Mouse (Mus musculus) hindbrain, embryonic 15.5 days (tissue): ENCODE results near the gene Chd4. TPM values are rescaled to one million over a fixed set of nuclear protein-coding genes. Genes with fewer than 3 reads are reported as not detected.

Experiments used
- ATAC-seq: fragments of 200-750 bp; cut with Nextera tagmentation; 2 replicates; pipeline ENCODE4 v1.8.0; 2017; ENCODE audit warnings: low read depth, moderate number of reproducible peaks, moderate TSS enrichment; ENCODE audit not compliant: low FRiP score
- H3K27ac ChIP-seq: fragments of 300-500 bp; sonication (generic); replicated peaks from 2 replicates; pipeline ENCODE4 v1.5.1; 2015; ENCODE audit warnings: mild to moderate bottlenecking, inconsistent platforms
- H3K27me3 ChIP-seq: fragments of 300-500 bp; sonication (generic); 2 replicates; pipeline ENCODE4 v1.6.1; 2015; ENCODE audit warnings: control low read depth, inconsistent platforms
- H3K36me3 ChIP-seq: fragments of 300-500 bp; sonication (generic); 2 replicates; pipeline ENCODE4 v1.6.1; 2015; ENCODE audit warnings: control low read depth, inconsistent platforms
- H3K4me1 ChIP-seq: fragments of 300-500 bp; sonication (generic); replicated peaks from 2 replicates; pipeline ENCODE4 v1.6.1; 2015; ENCODE audit warnings: control low read depth, inconsistent platforms
- H3K4me2 ChIP-seq: fragments of 300-500 bp; sonication (generic); 2 replicates; pipeline ENCODE4 v1.6.1; 2015; ENCODE audit warnings: moderate library complexity, mild to moderate bottlenecking, inconsistent platforms
- H3K4me3 ChIP-seq: fragments of 300-500 bp; sonication (generic); 2 replicates; pipeline ENCODE4 v1.5.1; 2015; ENCODE audit warnings: mild to moderate bottlenecking, inconsistent platforms
- H3K9ac ChIP-seq: fragments of 300-500 bp; sonication (generic); 2 replicates; pipeline ENCODE4 v1.6.1; 2015; ENCODE audit warnings: inconsistent platforms
- H3K9me3 ChIP-seq: fragments of 300-500 bp; sonication (generic); 2 replicates; pipeline ENCODE4 v1.6.1; 2016; ENCODE audit warnings: control low read depth, inconsistent platforms
- WGBS: fragments of 180-500 bp; shearing (Covaris S2); methylation state at CpG from one replicate; pipeline ENCODE4 v1.1.7; 2015; 5-methylcytosine and 5-hydroxymethylcytosine counted together
- polyA plus RNA-seq: library from polyadenylated mRNA; unstranded; fragments of >200 nt; fragmentation: Nextera tagmentation; extraction: Ambion mirVana; gene quantifications from 2 replicates; pipeline ENCODE4 v1.2.1, GENCODE M21; 2015

The Chd4 gene
- polyA plus RNA-seq, 1 experiment from 2014 or later = 90.3 TPM

DNA sequence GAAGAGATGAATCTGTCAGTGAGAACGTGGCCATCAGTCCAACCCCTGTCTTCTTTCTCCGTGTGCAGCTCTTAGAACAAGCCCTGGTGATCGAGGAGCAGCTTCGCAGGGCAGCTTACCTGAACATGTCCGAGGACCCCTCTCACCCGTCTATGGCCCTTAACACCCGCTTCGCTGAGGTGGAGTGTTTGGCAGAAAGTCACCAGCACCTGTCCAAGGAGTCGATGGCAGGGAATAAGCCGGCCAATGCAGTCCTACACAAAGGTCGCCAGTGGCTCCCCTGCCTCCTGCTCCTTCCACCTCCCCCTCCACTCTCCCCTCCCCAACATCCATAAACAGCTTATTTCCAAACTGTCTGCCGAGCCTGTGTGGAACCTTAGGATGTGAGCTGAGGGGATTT, 32.9 kb downstream of the Chd4 start:
- H3K36me3 ChIP-seq = peaks cover 70% of the 10 kb centered on the region

DNA sequence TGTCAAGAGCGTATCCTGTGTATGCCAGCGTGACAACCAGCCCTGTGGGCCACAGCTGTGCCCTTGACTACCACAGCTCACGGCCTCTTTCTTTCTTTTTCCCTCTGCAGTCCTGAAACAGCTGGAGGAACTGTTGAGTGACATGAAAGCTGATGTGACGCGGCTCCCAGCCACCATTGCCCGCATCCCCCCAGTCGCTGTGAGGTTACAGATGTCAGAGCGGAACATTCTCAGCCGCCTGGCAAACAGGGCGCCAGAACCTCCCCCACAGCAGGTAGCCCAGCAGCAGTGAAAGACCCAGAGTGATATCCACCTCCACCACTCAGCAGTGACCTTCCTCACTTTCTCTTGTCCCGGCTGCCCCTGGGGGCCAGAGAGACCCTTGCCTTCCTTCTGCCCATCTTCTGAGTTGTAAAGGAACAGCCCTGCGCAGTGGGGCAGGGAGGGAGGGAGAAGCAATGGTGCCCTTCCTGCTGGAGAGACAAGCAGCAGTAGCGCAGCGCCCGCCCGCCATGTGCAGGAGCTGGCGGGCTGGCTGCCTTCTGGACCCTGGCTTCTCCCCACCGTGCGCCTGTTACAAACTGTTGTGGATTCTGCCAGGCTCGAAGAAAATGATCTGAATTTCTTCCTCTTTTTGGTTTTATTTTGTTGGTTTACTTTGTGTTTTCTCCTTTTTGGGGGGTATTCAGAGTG, 34.1 kb downstream of the Chd4 start:
- Histone ChIP-seq H3K4me2 (no peak overlapping the region), H3K4me1 (peaks cover 20% of the 10 kb centered on the region), H3K4me3 (no peak overlapping the region), H3K36me3 (peaks cover 70% of the 10 kb centered on the region), H3K9me3 (no peaks in the 10 kb centered on the region), H3K27ac (no peak overlapping the region), H3K27me3 (no peaks in the 10 kb centered on the region), H3K9ac (no peak overlapping the region)
- no peak for ATAC-seq
- 84% methylated on average over 20 of the region's 20 CpGs for WGBS

More for the DNA sequence above, 32.9 kb downstream of the Chd4 start:
- H3K4me1 ChIP-seq = peaks cover 20% of the 10 kb centered on the region
- no peak overlapping the region for H3K4me3 ChIP-seq
- no peak overlapping the region for H3K9ac ChIP-seq
- no peak overlapping the region for H3K4me2 ChIP-seq
- no peaks in the 10 kb centered on the region for H3K9me3 ChIP-seq
- 94% methylated on average over 12 of the region's 12 CpGs for WGBS
- H3K27me3 ChIP-seq = no peaks in the 10 kb centered on the region
- no peak for ATAC-seq
- no peak overlapping the region for H3K27ac ChIP-seq

DNA sequence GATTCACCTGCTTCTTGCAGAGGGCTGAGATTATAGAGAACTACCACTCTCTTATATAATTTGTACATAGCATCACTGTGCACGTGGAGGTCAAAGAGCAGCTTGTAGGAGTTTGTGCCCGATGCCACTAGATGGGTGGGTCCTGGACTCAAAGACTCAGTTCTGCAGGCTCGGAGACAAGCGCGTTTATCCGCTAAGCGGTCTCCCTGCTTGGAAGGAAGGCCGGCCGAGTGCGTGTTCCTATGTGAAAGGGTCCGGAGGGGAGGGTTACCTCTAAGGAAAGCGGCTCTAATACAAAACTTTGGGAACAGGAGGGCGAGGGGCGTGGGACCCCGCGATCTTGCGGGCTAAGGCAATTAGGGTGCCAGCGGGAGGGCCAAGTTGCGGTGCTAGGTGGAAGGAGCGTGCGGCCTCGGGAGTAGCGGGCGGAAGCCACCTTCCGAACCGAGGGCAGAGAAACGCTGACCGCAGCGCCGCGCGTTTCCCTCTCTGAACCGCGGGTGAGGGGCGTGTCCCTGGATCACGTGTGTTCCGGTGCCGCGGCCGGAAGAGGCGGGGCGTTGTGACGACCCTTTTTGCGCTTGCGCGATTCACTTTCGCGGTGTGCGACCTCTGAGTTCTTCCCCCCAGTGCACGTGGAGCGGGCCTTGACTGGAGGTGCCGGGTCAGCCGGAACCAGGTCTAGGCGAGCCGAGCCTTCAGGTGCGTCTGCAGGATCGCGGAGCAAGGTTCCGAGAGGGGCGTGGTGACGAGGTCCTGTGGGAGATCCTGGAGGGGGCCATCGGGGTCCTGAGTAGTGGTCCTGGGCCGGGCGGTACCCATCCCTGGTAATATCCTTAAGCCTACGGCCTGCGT, 35.7 kb downstream of the Chd4 start, which contains the start of gene Nop2:
TSS of gene Nop2 (plus strand) at position 608 of the 855 bp plus-strand sequence.
- ATAC-seq = peak; percentile 96

DNA sequence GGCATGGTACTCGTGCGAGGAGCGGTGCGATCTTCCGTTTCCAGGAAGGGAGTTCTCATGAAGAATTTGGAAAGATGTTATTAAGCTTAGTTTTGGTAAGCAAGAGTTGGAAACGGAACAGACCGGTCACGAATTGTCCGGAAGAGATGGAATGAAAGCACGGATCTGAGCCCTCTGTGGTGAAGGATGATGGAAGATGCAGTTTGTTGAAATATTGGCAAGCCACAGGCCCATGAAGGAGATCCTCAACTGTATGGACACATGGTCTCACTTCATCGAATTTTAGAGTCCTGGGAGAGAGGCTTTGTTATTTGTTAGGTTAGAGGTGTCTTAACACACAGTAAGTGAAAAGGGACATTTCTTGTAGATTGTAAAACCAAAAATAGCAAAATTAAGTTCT, 36.7 kb downstream of the Chd4 start:
- Histone ChIP-seq H3K9me3 (no peaks in the 10 kb centered on the region), H3K4me2 (peak overlapping the region; percentile 88), H3K36me3 (peaks cover 66% of the 10 kb centered on the region), H3K27ac (no peak overlapping the region), H3K4me1 (peaks cover 20% of the 10 kb centered on the region), H3K27me3 (no peaks in the 10 kb centered on the region), H3K4me3 (peak overlapping the region; percentile 66), H3K9ac (peak overlapping the region; percentile 68)
- 12% methylated on average over 11 of the region's 11 CpGs for WGBS
- ATAC-seq = no peak

More for the DNA sequence above, 35.7 kb downstream of the Chd4 start, which contains the start of gene Nop2:
- peak within 1 kb of the TSS; percentile 66 for H3K4me3 ChIP-seq
- peak within 1 kb of the TSS; percentile 88 for H3K4me2 ChIP-seq
- H3K36me3 ChIP-seq = peaks cover 68% of the 10 kb centered on the region
- peaks cover 20% of the 10 kb centered on the region for H3K4me1 ChIP-seq
- peak within 1 kb of the TSS; percentile 92 for H3K27ac ChIP-seq
- no peaks in the 10 kb centered on the region for H3K9me3 ChIP-seq
- H3K27me3 ChIP-seq = no peaks in the 10 kb centered on the region
- H3K9ac ChIP-seq = peak within 1 kb of the TSS; percentile 68
- under 1% methylated on average over 66 of the region's 66 CpGs for WGBS

DNA sequence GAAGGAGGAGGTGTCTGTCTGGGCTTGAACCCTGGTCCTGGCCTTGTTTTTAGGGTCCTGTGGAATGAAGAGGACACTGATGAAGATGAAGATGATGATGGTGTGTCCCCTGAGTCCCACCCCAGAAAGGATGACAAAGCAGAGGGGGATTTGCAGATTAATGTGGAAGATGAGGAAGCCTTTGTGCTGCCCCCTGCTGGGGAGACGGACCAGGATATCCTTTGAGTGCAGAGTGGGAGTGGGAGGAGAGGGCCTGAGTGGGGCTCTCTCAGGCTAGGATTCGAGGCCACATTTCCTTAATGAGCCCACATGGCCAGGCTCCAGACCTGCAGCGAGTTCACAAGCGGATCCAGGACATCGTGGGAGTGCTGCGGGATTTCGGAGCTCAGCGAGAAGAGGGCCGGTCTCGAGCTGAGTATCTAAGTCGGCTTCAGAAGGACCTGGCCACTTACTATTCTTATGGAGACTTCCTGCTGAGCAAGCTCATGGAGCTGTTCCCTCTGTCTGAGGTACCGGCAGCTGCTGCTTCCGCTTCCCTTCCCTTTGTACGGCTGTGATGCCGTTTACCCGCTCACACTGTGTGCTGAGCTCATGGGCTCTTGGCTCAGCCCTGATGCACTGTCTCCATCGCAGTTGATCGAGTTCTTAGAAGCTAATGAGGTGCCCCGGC, 41.4 kb downstream of the Chd4 start:
- no peak for ATAC-seq
- peaks cover 15% of the 10 kb centered on the region for H3K4me1 ChIP-seq
- H3K4me2 ChIP-seq = no peak overlapping the region
- no peaks in the 10 kb centered on the region for H3K9me3 ChIP-seq
- H3K36me3 ChIP-seq = peaks cover 82% of the 10 kb centered on the region
- no peak overlapping the region for H3K9ac ChIP-seq
- no peak overlapping the region for H3K4me3 ChIP-seq
- H3K27ac ChIP-seq = no peak overlapping the region
- no peaks in the 10 kb centered on the region for H3K27me3 ChIP-seq
- WGBS = 88% methylated on average over 19 of the region's 19 CpGs

DNA sequence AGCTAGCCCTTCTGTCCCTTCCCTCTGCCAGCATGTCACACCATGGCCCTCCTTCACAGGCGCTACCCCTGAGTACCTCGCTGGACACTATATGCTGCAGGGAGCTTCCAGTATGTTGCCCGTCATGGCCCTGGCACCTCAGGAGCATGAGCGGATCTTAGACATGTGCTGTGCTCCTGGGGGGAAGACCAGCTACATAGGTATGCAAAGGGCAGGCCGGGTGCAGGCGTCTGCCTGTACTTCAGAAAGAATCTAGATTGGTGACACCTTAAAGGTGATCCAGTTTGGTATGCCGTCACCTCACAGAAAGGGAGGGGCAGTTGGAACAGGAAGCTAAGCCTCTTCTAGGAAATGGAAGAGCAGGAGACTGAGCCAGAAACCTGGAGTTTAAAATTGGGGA, 44.0 kb downstream of the Chd4 start:
- H3K36me3 ChIP-seq = peaks cover 78% of the 10 kb centered on the region
- 94% methylated on average over 7 of the region's 7 CpGs for WGBS
- peaks cover 6% of the 10 kb centered on the region for H3K4me1 ChIP-seq
- H3K4me2 ChIP-seq = no peak overlapping the region
- H3K4me3 ChIP-seq = no peak overlapping the region
- H3K27me3 ChIP-seq = no peaks in the 10 kb centered on the region
- no peak overlapping the region for H3K27ac ChIP-seq
- no peak for ATAC-seq
- no peaks in the 10 kb centered on the region for H3K9me3 ChIP-seq
- no peak overlapping the region for H3K9ac ChIP-seq

DNA sequence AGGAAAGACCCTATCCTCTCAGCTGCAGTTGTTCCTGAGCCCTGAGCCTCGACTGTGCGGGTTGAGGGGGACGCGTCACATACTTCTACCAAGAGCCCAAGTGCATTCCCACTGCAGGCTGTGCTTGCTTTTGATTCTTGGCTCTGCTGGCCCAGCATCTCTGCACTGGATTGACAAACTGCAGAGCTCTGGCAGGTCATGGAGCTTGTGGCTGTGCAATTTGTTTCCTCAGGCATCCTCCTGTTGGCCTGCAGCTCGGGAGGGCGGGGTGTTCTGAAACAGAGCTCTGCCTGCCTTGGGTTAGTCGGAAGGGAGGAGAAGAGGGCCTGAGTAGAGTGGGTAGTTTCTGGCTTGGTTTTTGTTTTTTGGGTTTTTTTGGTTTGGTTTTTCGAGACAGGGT, 46.7 kb downstream of the Chd4 start:
- peaks cover 27% of the 10 kb centered on the region for H3K4me1 ChIP-seq
- H3K27ac ChIP-seq = no peak overlapping the region
- H3K4me3 ChIP-seq = no peak overlapping the region
- H3K27me3 ChIP-seq = no peaks in the 10 kb centered on the region
- 93% methylated on average over 8 of the region's 8 CpGs for WGBS
- no peak overlapping the region for H3K4me2 ChIP-seq
- H3K9ac ChIP-seq = no peak overlapping the region
- H3K36me3 ChIP-seq = peaks cover 54% of the 10 kb centered on the region
- ATAC-seq = no peak
- H3K9me3 ChIP-seq = no peaks in the 10 kb centered on the region

DNA sequence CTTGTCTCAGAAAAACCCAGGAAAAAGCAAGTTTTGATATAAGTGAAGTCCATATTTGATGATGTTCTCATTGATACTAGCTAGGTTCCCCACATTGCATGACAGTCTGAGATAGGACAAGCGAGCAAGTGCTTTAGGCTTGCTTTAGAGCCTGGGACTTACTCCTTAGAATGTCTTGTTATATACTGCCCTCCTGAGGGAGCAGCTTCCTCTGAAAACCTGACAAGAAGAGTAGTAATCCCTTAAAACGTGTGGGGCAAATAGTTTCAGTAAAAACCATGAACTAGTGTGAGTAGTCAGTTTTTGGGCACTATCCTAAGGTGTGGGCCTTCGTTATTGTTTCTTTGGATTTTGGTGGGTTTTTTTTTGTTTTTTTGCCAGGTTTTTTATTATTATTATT, 47.3 kb downstream of the Chd4 start:
- Histone ChIP-seq H3K4me3 (no peak overlapping the region), H3K9ac (no peak overlapping the region), H3K9me3 (no peaks in the 10 kb centered on the region), H3K27me3 (no peaks in the 10 kb centered on the region), H3K4me1 (peaks cover 34% of the 10 kb centered on the region), H3K4me2 (no peak overlapping the region), H3K36me3 (peaks cover 51% of the 10 kb centered on the region), H3K27ac (no peak overlapping the region)
- WGBS = 77% methylated on average over 3 of the region's 3 CpGs
- ATAC-seq = no peak

DNA sequence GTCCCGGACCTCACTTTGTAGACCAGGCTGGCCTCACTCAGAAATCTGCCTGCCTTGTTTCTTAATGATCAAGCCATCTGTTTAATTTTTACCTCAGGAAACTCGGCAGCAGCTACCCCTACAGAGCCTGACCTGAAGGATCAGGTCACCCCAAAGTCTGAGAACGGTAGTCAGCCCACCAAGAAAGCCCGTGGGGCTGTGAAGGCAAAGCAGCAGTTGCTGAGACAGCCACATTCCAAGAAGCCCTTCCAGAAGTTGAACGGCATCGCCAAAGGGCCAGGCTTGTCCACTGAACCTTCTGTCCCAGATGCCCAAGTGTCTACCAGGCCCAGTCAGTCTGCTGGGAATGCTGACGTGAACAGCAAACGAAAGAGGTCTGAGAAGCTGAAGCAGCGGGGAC, 48.1 kb downstream of the Chd4 start:
- Histone ChIP-seq H3K9me3 (no peaks in the 10 kb centered on the region), H3K36me3 (peaks cover 46% of the 10 kb centered on the region), H3K4me1 (peaks cover 42% of the 10 kb centered on the region), H3K4me2 (no peak overlapping the region), H3K4me3 (no peak overlapping the region), H3K27ac (no peak overlapping the region), H3K27me3 (no peaks in the 10 kb centered on the region), H3K9ac (no peak overlapping the region)
- no peak for ATAC-seq
- WGBS = 86% methylated on average over 9 of the region's 9 CpGs

DNA sequence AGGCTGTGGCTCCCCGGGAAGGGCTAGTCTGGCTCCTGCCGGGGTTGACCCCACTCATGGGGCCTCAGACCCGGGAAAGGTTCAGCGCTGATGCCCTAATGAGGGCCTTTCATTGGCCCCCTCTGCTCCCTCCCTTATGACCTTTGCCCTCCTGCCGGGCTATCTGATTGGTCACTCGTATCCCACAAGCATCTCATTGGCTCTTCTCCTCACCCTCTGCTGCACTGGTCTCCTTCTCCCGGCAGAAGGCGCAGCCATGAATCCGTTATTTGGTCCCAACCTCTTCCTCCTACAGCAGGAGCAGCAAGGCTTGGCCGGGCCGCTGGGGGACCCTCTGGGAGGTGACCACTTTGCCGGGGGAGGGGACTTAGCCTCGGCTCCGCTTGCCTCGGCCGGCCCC, 49.2 kb downstream of the Chd4 start, which contains the start of gene Iffo1:
TSS of gene Iffo1 (plus strand) at position 241 of the 400 bp plus-strand sequence.
- H3K27ac ChIP-seq = peak within 1 kb of the TSS; percentile 90
- H3K27me3 ChIP-seq = no peaks in the 10 kb centered on the region
- peak; percentile 94 for ATAC-seq
- H3K9me3 ChIP-seq = no peaks in the 10 kb centered on the region
- 1% methylated on average over 16 of the region's 16 CpGs for WGBS
- peaks cover 35% of the 10 kb centered on the region for H3K36me3 ChIP-seq
- peak within 1 kb of the TSS; percentile 75 for H3K4me2 ChIP-seq
- peaks cover 52% of the 10 kb centered on the region for H3K4me1 ChIP-seq
- H3K9ac ChIP-seq = peak within 1 kb of the TSS; percentile 92
- H3K4me3 ChIP-seq = peak within 1 kb of the TSS; percentile 86

DNA sequence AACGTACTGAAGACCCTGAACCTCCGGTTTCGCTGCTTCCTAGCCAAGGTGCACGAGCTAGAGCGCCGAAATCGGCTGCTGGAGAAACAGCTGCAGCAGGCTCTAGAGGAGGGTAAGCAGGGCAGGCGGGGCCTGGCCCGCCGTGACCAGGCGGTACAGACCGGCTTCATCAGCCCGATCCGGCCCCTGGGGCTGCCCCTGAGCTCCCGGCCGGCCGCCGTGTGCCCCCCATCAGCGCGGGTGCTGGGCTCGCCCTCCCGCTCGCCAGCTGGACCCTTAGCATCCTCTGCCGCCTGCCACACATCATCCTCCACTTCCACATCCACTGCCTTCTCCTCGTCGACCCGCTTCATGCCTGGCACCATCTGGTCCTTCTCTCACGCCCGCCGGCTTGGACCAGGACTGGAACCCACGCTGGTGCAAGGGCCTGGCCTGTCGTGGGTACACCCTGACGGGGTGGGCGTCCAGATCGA, 49.7 kb downstream of the Chd4 start:
- H3K36me3 ChIP-seq = peaks cover 30% of the 10 kb centered on the region
- peak overlapping the region; percentile 75 for H3K4me2 ChIP-seq
- H3K27me3 ChIP-seq = no peaks in the 10 kb centered on the region
- ATAC-seq = peak; percentile 72
- WGBS = 1% methylated on average over 34 of the region's 35 CpGs
- H3K4me3 ChIP-seq = peak overlapping the region; percentile 86
- H3K9me3 ChIP-seq = no peaks in the 10 kb centered on the region
- peak overlapping the region; percentile 90 for H3K27ac ChIP-seq
- peak overlapping the region; percentile 92 for H3K9ac ChIP-seq
- peaks cover 52% of the 10 kb centered on the region for H3K4me1 ChIP-seq
